Mouse (Mus musculus): Measurements from ENCODE around the gene Frs2.

GRCm38 (mm10) chr10:117110271-117110670 is 38.1 kb downstream of the Frs2 start:
- no peak for TF ChIP-seq CTCF (IDR thresholded peaks at IDR 0.05; ENCODE audit: low read depth)
- TF ChIP-seq EP300 (optimal IDR thresholded peaks at IDR 0.05) = no peak
